Mouse (Mus musculus) liver, adult 2 months (tissue): ENCODE results near the gene Cideb. TPM values are rescaled to one million over a fixed set of nuclear protein-coding genes. Genes with fewer than 3 reads are reported as not detected.
A peak's percentile ranks its signal among the peaks of the same experiment; 100 is the strongest.

Source experiments
- DNase-seq: peaks from one replicate; pipeline ENCODE4 v3.0.0-alpha.2; 2011; ENCODE audit warnings: low read depth, low spot score; ENCODE audit errors: extremely low read depth
- H3K27ac ChIP-seq: fragments of 200-500 bp; replicated peaks from 2 replicates; pipeline ENCODE4 v1.5.1; 2012; ENCODE audit warnings: low read depth, mild to moderate bottlenecking, control low read depth, inconsistent platforms, low read length; ENCODE audit not compliant: insufficient read depth
- H3K27me3 ChIP-seq: fragments of 200-500 bp; 2 replicates; pipeline ENCODE4 v1.6.1; 2012; ENCODE audit warnings: mild to moderate bottlenecking, moderate library complexity, low read length, inconsistent platforms; ENCODE audit not compliant: control insufficient read depth, insufficient read depth
- H3K36me3 ChIP-seq: fragments of 200-500 bp; 2 replicates; pipeline ENCODE4 v1.6.1; 2012; ENCODE audit warnings: low read length, inconsistent platforms; ENCODE audit not compliant: control insufficient read depth, insufficient read depth
- H3K4me1 ChIP-seq: fragments of 200-500 bp; 2 replicates; pipeline ENCODE4 v1.6.1; 2011; ENCODE audit warnings: low read length; ENCODE audit not compliant: control insufficient read depth, insufficient read depth
- H3K4me3 ChIP-seq: fragments of 200-500 bp; 2 replicates; pipeline ENCODE4 v1.5.1; 2011; ENCODE audit warnings: low read depth, mild to moderate bottlenecking, control low read depth, low read length, moderate library complexity; ENCODE audit not compliant: insufficient read depth
- H3K79me2 ChIP-seq: fragments of 200-500 bp; 2 replicates; pipeline ENCODE4 v1.6.1; 2012; ENCODE audit warnings: inconsistent platforms, mild to moderate bottlenecking, low read length, moderate library complexity; ENCODE audit not compliant: control insufficient read depth, insufficient read depth
- H3K9ac ChIP-seq: fragments of 200-500 bp; 2 replicates; pipeline ENCODE4 v1.6.1; 2012; ENCODE audit warnings: low read depth, mild to moderate bottlenecking, control low read depth, inconsistent platforms, low read length
- CTCF ChIP-seq: fragments of 200-500 bp; IDR thresholded peaks from 2 replicates; pipeline ENCODE4 v1.5.1; 2011; ENCODE audit warnings: low read depth, low read length, control low read depth
- POLR2A ChIP-seq: fragments of 200-500 bp; IDR thresholded peaks from 2 replicates; pipeline ENCODE4 v1.6.1; 2011; ENCODE audit warnings: low read length, control low read depth; ENCODE audit not compliant: insufficient read depth; ENCODE audit errors: extremely low read depth
- WGBS: fragments of 180-500 bp; shearing (Covaris S2); methylation state at CpG from one replicate; pipeline ENCODE4 v1.1.7; 2018; 5-methylcytosine and 5-hydroxymethylcytosine counted together
- polyA plus RNA-seq: library from polyadenylated mRNA; depleted of rRNA; stranded (reverse); fragments of >200 nt; gene quantifications from 2 replicates; pipeline ENCODE4 v1.2.3, GENCODE M21; 2012
- total RNA-seq: library from RNA; depleted of rRNA; stranded (reverse); fragments of >200 nt; gene quantifications from 2 replicates; pipeline ENCODE4 v1.2.3, GENCODE M21; 2014

Cideb gene
- total and polyA plus RNA-seq, 2 experiments = 101 to 483 TPM

GRCm38 (mm10) chr14:55714893-55715292, 43.4 kb downstream of the Cideb start:
- Histone ChIP-seq H3K36me3 (peaks cover 3% of the 10 kb centered on the region; the same call in 1 of the 2 replicates), H3K79me2 (peaks cover 4% of the 10 kb centered on the region; the same call in 1 of the 2 replicates), H3K27me3 (no peaks in the 10 kb centered on the region), H3K4me3 (no peak overlapping the region), H3K27ac (peak overlapping the region; percentile 65), H3K9ac (no peak overlapping the region), H3K4me1 (peaks cover 24% of the 10 kb centered on the region)
- peak; percentile 88 for DNase-seq
- no peak for TF ChIP-seq CTCF
- TF ChIP-seq POLR2A = no peak
- 18% methylated on average over 6 of the region's 6 CpGs for WGBS

DNA sequence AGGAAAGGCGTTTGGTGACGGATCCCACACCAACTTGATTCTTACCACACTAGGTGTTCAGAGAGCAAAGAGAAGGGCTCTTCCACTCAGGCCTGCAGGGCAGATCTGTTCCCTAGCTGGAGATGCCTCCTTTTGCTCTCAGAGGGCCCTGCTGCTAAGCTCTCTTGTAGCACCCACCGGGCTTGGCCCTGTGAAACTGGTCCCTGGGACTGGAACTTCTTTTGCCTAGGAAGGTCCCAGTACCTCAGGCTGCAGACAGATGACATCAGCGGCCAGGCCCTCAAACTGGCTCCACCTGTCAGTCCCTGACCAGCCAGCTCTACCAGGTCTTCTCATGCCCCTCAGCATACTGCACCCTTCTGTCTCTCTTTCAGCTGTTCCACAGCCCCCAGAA, 44.5 kb downstream of the Cideb start, which contains the start of gene Tgm1:
Gene Tgm1, minus strand, starts transcription at position 198 of the 394 bp plus-strand sequence.
- H3K9ac ChIP-seq = peak within 1 kb of the TSS; percentile 80
- no peak for DNase-seq
- H3K79me2 ChIP-seq = peaks cover 4% of the 10 kb centered on the region; the same call in 1 of the 2 replicates
- TF ChIP-seq POLR2A (no peak), CTCF (no peak)
- H3K27me3 ChIP-seq = no peaks in the 10 kb centered on the region
- H3K4me3 ChIP-seq = peak within 1 kb of the TSS; percentile 82
- peak within 1 kb of the TSS; percentile 87 for H3K27ac ChIP-seq
- WGBS = 26% methylated on average over 4 of the region's 4 CpGs
- peaks cover 3% of the 10 kb centered on the region; the same call in 1 of the 2 replicates for H3K36me3 ChIP-seq
- H3K4me1 ChIP-seq = peaks cover 24% of the 10 kb centered on the region

- Histone ChIP-seq H3K36me3 (peaks cover 4% of the 10 kb centered on the region; the same call in 1 of the 2 replicates), H3K9ac (peak overlapping the region; percentile 80), H3K4me3 (peak overlapping the region; percentile 82), H3K79me2 (peaks cover 4% of the 10 kb centered on the region; the same call in 1 of the 2 replicates), H3K27ac (peak overlapping the region; percentile 87), H3K27me3 (no peaks in the 10 kb centered on the region), H3K4me1 (peaks cover 24% of the 10 kb centered on the region)
- no peak for TF ChIP-seq CTCF
- 0 out of 2 replicates have a peak, but pooled peaks have one; percentile 23 for TF ChIP-seq POLR2A
- peak; percentile 74 for DNase-seq
- 4% methylated on average over 25 of the region's 25 CpGs for WGBS
Observed at GRCm38 (mm10) chr14:55713007-55713728, 45.1 kb downstream of the Cideb start.

DNA sequence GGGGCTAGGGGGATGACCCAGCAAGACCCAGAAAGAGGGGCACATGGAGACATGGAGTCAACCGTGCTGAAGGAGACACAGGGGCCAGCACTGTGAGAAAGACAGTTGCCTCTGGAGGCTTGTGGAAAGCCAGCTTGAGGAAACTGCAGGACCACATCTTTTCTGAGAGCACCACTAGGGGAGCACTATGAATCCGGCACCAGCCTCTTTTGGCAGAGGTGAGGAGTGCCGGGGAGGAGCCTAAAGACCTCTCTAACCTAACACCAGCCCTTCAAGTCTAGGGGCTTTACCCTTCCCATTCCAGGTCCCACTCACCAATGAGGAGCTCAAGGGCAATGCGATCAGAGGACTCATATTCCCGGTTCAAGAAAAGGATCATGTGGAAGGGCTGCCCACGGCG, 46.5 kb downstream of the Cideb start:
- WGBS = 74% methylated on average over 7 of the region's 7 CpGs
- Histone ChIP-seq H3K9ac (no peak overlapping the region; the same call in 1 of the 2 replicates), H3K27ac (no peak overlapping the region), H3K27me3 (no peaks in the 10 kb centered on the region), H3K4me1 (peaks cover 24% of the 10 kb centered on the region), H3K36me3 (0 out of 2 replicates have a peak, but pooled peaks cover 3% of the 10 kb centered on the region), H3K4me3 (peak overlapping the region; percentile 82), H3K79me2 (peaks cover 4% of the 10 kb centered on the region; the same call in 1 of the 2 replicates)
- TF ChIP-seq CTCF (peak; percentile 20), POLR2A (no peak)
- no peak for DNase-seq

- TF ChIP-seq POLR2A (no peak), CTCF (no peak)
- H3K4me3 ChIP-seq = no peak overlapping the region
- 0 out of 2 replicates have a peak, but pooled peaks cover 3% of the 10 kb centered on the region for H3K36me3 ChIP-seq
- no peak overlapping the region for H3K27ac ChIP-seq
- 91% methylated on average over 4 of the region's 4 CpGs for WGBS
- H3K9ac ChIP-seq = no peak overlapping the region
- peaks cover 20% of the 10 kb centered on the region for H3K4me1 ChIP-seq
- DNase-seq = no peak
- peaks cover 4% of the 10 kb centered on the region; the same call in 1 of the 2 replicates for H3K79me2 ChIP-seq
- H3K27me3 ChIP-seq = no peaks in the 10 kb centered on the region
Observed at GRCm38 (mm10) chr14:55709509-55709908, 48.7 kb downstream of the Cideb start.

DNA sequence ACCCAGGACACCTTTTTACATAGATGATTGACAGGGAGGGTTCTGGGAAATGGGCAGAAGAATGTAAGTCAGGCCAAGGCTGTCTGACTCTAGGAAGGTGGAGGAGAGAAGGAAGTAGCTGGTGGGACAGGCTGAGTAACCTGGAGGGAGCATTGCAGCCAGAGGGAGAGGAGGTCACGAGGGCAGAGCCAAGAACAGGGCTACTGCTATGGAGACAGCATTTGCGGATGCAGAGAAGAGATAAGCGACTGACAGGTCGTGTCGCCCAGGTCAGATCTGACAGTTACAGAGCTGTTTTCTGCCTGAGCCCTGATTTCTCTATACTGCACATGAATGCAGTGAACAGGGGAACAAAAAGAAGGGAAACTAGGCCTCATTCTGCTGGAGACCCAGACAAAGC, 50.9 kb downstream of the Cideb start:
- peaks cover 9% of the 10 kb centered on the region; the same call in 1 of the 2 replicates for H3K36me3 ChIP-seq
- WGBS = 91% methylated on average over 5 of the region's 5 CpGs
- no peak for DNase-seq
- no peak overlapping the region for H3K4me3 ChIP-seq
- H3K27ac ChIP-seq = no peak overlapping the region
- peaks cover 2% of the 10 kb centered on the region; the same call in 1 of the 2 replicates for H3K79me2 ChIP-seq
- TF ChIP-seq POLR2A (no peak), CTCF (no peak)
- peaks cover 9% of the 10 kb centered on the region; the same call in 1 of the 2 replicates for H3K4me1 ChIP-seq
- H3K27me3 ChIP-seq = no peaks in the 10 kb centered on the region
- no peak overlapping the region for H3K9ac ChIP-seq
